Mouse (Mus musculus): Measurements from ENCODE around the gene Crygb. TPM values are rescaled to one million over a fixed set of nuclear protein-coding genes. Genes with fewer than 3 reads are reported as not detected.

Gene Crygb
- polyA plus RNA-seq, 1 experiment from 2014 or later, result 1.1 TPM

- ATAC-seq (ENCODE audit: insufficient number of reproducible peaks, low FRiP score), result no peak
These were observed 44.5 kb downstream of the Crygb start for GRCm38 (mm10) chr1:65037542-65037941.

GRCm38 (mm10) chr1:65035513-65035912 lies 46.6 kb downstream of the Crygb start:
- no peak for ATAC-seq (ENCODE audit: insufficient number of reproducible peaks, low FRiP score)
- 0 out of 2 replicates have a peak, but pooled peaks cover 3% of the 10 kb centered on the region for H3K9me3 ChIP-seq (replicated peaks)
- no peaks in the 10 kb centered on the region for H3K4me1 ChIP-seq (replicated peaks)
- no peak overlapping the region for H3K27ac ChIP-seq (ENCODE audit: poor library complexity, severe bottlenecking)
- H3K9ac ChIP-seq, result no peak overlapping the region
- no peak overlapping the region for H3K4me3 ChIP-seq
- no peaks in the 10 kb centered on the region for H3K27me3 ChIP-seq (replicated peaks)
- 53% methylated on average over 3 of the region's 3 CpGs for WGBS
- no peaks in the 10 kb centered on the region for H3K36me3 ChIP-seq
- no peak overlapping the region for H3K4me2 ChIP-seq

More at GRCm38 (mm10) chr1:65037542-65037941, 44.5 kb downstream of the Crygb start:
- H3K4me2 ChIP-seq, result no peak overlapping the region
- no peak overlapping the region for H3K9ac ChIP-seq
- H3K27me3 ChIP-seq (replicated peaks), result no peaks in the 10 kb centered on the region
- peaks cover 5% of the 10 kb centered on the region; the same call in 1 of the 2 replicates for H3K4me1 ChIP-seq (replicated peaks)
- H3K4me3 ChIP-seq, result no peak overlapping the region
- WGBS, result 53% methylated on average over 2 of the region's 2 CpGs
- no peaks in the 10 kb centered on the region for H3K36me3 ChIP-seq
- H3K27ac ChIP-seq (ENCODE audit: poor library complexity, severe bottlenecking), result no peak overlapping the region
- 0 out of 2 replicates have a peak, but pooled peaks cover 3% of the 10 kb centered on the region for H3K9me3 ChIP-seq (replicated peaks)

GRCm38 (mm10) chr1:65032641-65033040 lies 49.4 kb downstream of the Crygb start, which contains the start of gene Akr1cl:
Akr1cl (minus strand) TSS chr1:65032759.
- Histone ChIP-seq H3K9me3 (replicated peaks) (no peaks in the 10 kb centered on the region), H3K36me3 (no peaks in the 10 kb centered on the region), H3K9ac (no peak within 1 kb of the TSS), H3K4me1 (replicated peaks) (no peaks in the 10 kb centered on the region), H3K4me3 (no peak within 1 kb of the TSS), H3K4me2 (no peak within 1 kb of the TSS), H3K27me3 (replicated peaks) (no peaks in the 10 kb centered on the region), H3K27ac (ENCODE audit: poor library complexity, severe bottlenecking) (no peak within 1 kb of the TSS)
- ATAC-seq (ENCODE audit: insufficient number of reproducible peaks, low FRiP score), result no peak

Other genes with a start within 250 kb of the Crygb start
- gene Plekhm3, start 125.5 kb downstream of the Crygb start, polyA plus RNA-seq (2016; fragmentation: Nextera tagmentation; extraction: Ambion mirVana), result 7.1 and 10.5 TPM in 2 replicates
- gene Akr1cl, start 49.5 kb downstream of the Crygb start, polyA plus RNA-seq (2016; fragmentation: Nextera tagmentation; extraction: Ambion mirVana), result 0.78 and 0.99 TPM in 2 replicates
- gene Cryge, start 31.1 kb downstream of the Crygb start, polyA plus RNA-seq (2016; fragmentation: Nextera tagmentation; extraction: Ambion mirVana), result not detected in 2 replicates
- not detected in 2 replicates for gene Crygd, start 18.8 kb downstream of the Crygb start, polyA plus RNA-seq (2016; fragmentation: Nextera tagmentation; extraction: Ambion mirVana)
- not detected in 2 replicates for gene Crygc, start 8.6 kb downstream of the Crygb start, polyA plus RNA-seq (2016; fragmentation: Nextera tagmentation; extraction: Ambion mirVana)
- not detected in 2 replicates for gene Cryga, start 21.1 kb upstream of the Crygb start, polyA plus RNA-seq (2016; fragmentation: Nextera tagmentation; extraction: Ambion mirVana)
- not detected in 2 replicates for gene Gm28845, start 37.3 kb upstream of the Crygb start, polyA plus RNA-seq (2016; fragmentation: Nextera tagmentation; extraction: Ambion mirVana)
- 0.08 TPM in 1 of 2 replicates, not detected in the other for gene D630023F18Rik, start 40.9 kb upstream of the Crygb start, polyA plus RNA-seq (2016; fragmentation: Nextera tagmentation; extraction: Ambion mirVana)
- gene Idh1, start 104.2 kb upstream of the Crygb start, polyA plus RNA-seq (2016; fragmentation: Nextera tagmentation; extraction: Ambion mirVana), result 66.1 and 68.8 TPM in 2 replicates
- gene Pikfyve, start 104.4 kb upstream of the Crygb start, polyA plus RNA-seq (2016; fragmentation: Nextera tagmentation; extraction: Ambion mirVana), result 9.5 and 11.1 TPM in 2 replicates
- gene Pth2r, start 199.8 kb upstream of the Crygb start, polyA plus RNA-seq (2016; fragmentation: Nextera tagmentation; extraction: Ambion mirVana), result not detected in 2 replicates